Mouse (Mus musculus) thymus, adult 2 months (tissue): Measurements from ENCODE around the gene Rbm18.
"Not testable (repeated sequence)": the region's sequence is repeated elsewhere in the genome, so short reads cannot be mapped to it uniquely, and the experiment has no call there.

Experiments used
- CTCF ChIP-seq: fragments of 200-500 bp; IDR thresholded peaks from 2 replicates; pipeline ENCODE4 v1.5.1; 2012; ENCODE audit warnings: mild to moderate bottlenecking, control low read depth, low read length, moderate library complexity, borderline replicate concordance; ENCODE audit not compliant: control insufficient read depth, poor library complexity, insufficient read depth; ENCODE audit errors: extremely low read depth
- POLR2A ChIP-seq: fragments of 200-500 bp; IDR thresholded peaks from 2 replicates; pipeline ENCODE4 v1.6.1; 2012; ENCODE audit warnings: mild to moderate bottlenecking, low read length, control low read depth, moderate library complexity; ENCODE audit not compliant: control insufficient read depth, poor library complexity, insufficient read depth; ENCODE audit errors: extremely low read depth

GRCm38 (mm10) chr2:36152401-36152800 lies 15.8 kb upstream of the Rbm18 start:
- not testable (repeated sequence) for TF ChIP-seq CTCF, POLR2A
